Mouse (Mus musculus): ENCODE results near the gene Rassf2. TPM values are rescaled to one million over a fixed set of nuclear protein-coding genes. Genes with fewer than 3 reads are reported as not detected.

Rassf2 gene
- polyA plus RNA-seq, 1 experiment from 2014 or later: 15.2 TPM

GRCm38 (mm10) chr2:132028894-132029605 lies 1.0 kb downstream of the Rassf2 start:
- ATAC-seq (peak; percentile 37), DNase-seq (ENCODE audit: low spot score) (peak; percentile 47)
- Histone ChIP-seq H3K27ac (ENCODE audit: low read length) (peak overlapping the region; percentile 82), H3K9me3 (ENCODE audit: low read length) (no peaks in the 10 kb centered on the region), H3K4me2 (replicated peaks; ENCODE audit: low read depth, low read length) (peak overlapping the region; percentile 90), H3K36me3 (ENCODE audit: insufficient read depth, low read length) (no peaks in the 10 kb centered on the region), H3K4me3 (ENCODE audit: low read depth, low read length) (peak overlapping the region; percentile 58), H3K4me1 (ENCODE audit: insufficient read depth, low read depth, low read length) (peaks cover 22% of the 10 kb centered on the region; the same call in 1 of the 2 replicates), H3K27me3 (replicated peaks; ENCODE audit: insufficient read depth, low read length) (no peaks in the 10 kb centered on the region), H3K9ac (replicated peaks; ENCODE audit: low read depth) (peak overlapping the region; percentile 56)
- TF ChIP-seq EP300 (IDR thresholded peaks at IDR 0.05): no peak
- no peak for TF ChIP-seq CTCF (IDR thresholded peaks at IDR 0.05)
- WGBS: 1% methylated on average over 36 of the region's 36 CpGs

DNA sequence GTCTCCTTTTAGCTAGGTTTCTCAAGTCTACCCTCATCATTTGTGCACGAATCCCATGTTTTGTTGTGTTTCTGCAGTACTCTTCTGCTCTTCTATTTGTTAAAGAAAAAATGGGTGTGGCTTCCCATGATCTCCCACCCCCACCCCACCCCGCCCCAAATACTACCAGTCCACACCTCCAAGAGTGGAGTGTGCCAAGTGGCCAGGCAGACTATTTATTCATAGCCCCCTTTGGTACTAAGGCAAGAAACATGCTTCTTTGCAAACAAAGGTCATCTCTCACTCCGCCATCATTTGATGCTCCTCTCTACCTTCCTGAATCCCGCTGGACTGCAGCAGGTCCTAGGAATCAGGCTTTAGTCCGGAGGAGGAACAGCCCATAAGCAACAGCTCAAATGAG lies 2.0 kb downstream of the Rassf2 start:
- H3K4me1 ChIP-seq (ENCODE audit: insufficient read depth, low read depth, low read length): peaks cover 22% of the 10 kb centered on the region; the same call in 1 of the 2 replicates
- peak overlapping the region; percentile 82; the same call in 1 of the 2 replicates for H3K27ac ChIP-seq (ENCODE audit: low read length)
- no peaks in the 10 kb centered on the region for H3K27me3 ChIP-seq (replicated peaks; ENCODE audit: insufficient read depth, low read length)
- ATAC-seq (no peak), DNase-seq (ENCODE audit: low spot score) (no peak)
- H3K4me2 ChIP-seq (replicated peaks; ENCODE audit: low read depth, low read length): peak overlapping the region; percentile 90
- H3K4me3 ChIP-seq (ENCODE audit: low read depth, low read length): peak overlapping the region; percentile 58
- H3K9me3 ChIP-seq (ENCODE audit: low read length): no peaks in the 10 kb centered on the region
- 38% methylated on average over 5 of the region's 5 CpGs for WGBS
- no peaks in the 10 kb centered on the region for H3K36me3 ChIP-seq (ENCODE audit: insufficient read depth, low read length)
- no peak for TF ChIP-seq CTCF (IDR thresholded peaks at IDR 0.05)
- TF ChIP-seq EP300 (IDR thresholded peaks at IDR 0.05): no peak
- H3K9ac ChIP-seq (replicated peaks; ENCODE audit: low read depth): no peak overlapping the region

DNA sequence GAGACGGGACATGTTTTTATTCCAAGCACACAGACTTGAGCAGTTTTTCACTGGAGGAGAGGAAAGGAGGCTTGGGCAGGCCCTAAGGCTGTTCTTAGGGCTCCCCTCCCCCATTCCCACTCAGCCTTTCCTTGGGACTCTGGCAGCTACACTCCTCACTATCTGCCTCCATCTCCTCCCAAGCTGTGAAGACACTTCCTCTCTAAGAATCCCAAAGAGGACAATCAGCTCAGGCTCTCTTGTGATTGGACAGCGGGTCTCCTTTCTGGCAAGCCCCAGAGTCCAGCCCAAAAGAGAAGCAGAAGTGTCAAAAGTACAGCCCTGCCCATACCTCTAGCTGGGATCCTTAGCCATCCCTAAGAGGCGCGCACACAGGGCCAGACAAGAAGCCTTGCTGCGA lies 2.7 kb downstream of the Rassf2 start:
- Histone ChIP-seq H3K9me3 (ENCODE audit: low read length) (no peaks in the 10 kb centered on the region), H3K4me1 (ENCODE audit: insufficient read depth, low read depth, low read length) (peaks cover 25% of the 10 kb centered on the region; the same call in 1 of the 2 replicates), H3K9ac (replicated peaks; ENCODE audit: low read depth) (no peak overlapping the region), H3K4me3 (ENCODE audit: low read depth, low read length) (no peak overlapping the region), H3K36me3 (ENCODE audit: insufficient read depth, low read length) (no peaks in the 10 kb centered on the region), H3K27ac (ENCODE audit: low read length) (no peak overlapping the region), H3K4me2 (replicated peaks; ENCODE audit: low read depth, low read length) (peak overlapping the region; percentile 90; the same call in 1 of the 2 replicates), H3K27me3 (replicated peaks; ENCODE audit: insufficient read depth, low read length) (no peaks in the 10 kb centered on the region)
- DNase-seq (ENCODE audit: low spot score): peak; percentile 53
- 56% methylated on average over 5 of the region's 5 CpGs for WGBS
- TF ChIP-seq CTCF (IDR thresholded peaks at IDR 0.05) (no peak), EP300 (IDR thresholded peaks at IDR 0.05) (no peak)
- no peak for ATAC-seq

DNA sequence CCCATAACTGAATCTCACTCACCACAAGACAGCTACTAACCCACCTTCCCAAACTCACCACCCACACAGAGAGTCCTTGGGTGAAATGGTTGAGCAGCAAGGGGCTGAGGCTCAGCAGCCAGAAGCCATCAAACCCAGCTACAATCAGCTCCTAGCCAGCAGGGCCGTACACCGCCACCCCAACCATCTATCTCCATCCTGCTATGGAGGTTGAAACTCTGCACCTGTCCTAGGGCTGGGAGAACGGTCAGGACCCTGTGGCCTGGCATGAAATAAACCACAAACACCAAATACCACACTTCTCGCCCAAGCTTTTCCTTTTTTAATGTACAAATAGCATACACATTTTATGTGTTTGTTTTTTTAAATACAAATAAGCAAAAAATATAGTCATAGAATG lies 6.0 kb downstream of the Rassf2 start:
- DNase-seq (ENCODE audit: low spot score) (no peak), ATAC-seq (no peak)
- Histone ChIP-seq H3K4me3 (ENCODE audit: low read depth, low read length) (no peak overlapping the region), H3K9ac (replicated peaks; ENCODE audit: low read depth) (no peak overlapping the region), H3K36me3 (ENCODE audit: insufficient read depth, low read length) (no peaks in the 10 kb centered on the region), H3K27me3 (replicated peaks; ENCODE audit: insufficient read depth, low read length) (no peaks in the 10 kb centered on the region), H3K9me3 (ENCODE audit: low read length) (no peaks in the 10 kb centered on the region), H3K27ac (ENCODE audit: low read length) (no peak overlapping the region), H3K4me2 (replicated peaks; ENCODE audit: low read depth, low read length) (no peak overlapping the region), H3K4me1 (ENCODE audit: insufficient read depth, low read depth, low read length) (peaks cover 22% of the 10 kb centered on the region; the same call in 1 of the 2 replicates)
- TF ChIP-seq CTCF (IDR thresholded peaks at IDR 0.05) (no peak), EP300 (IDR thresholded peaks at IDR 0.05) (no peak)
- WGBS: 81% methylated on average over 4 of the region's 4 CpGs

- Histone ChIP-seq H3K4me2 (replicated peaks; ENCODE audit: low read depth, low read length) (no peak overlapping the region), H3K4me1 (ENCODE audit: insufficient read depth, low read depth, low read length) (peaks cover 13% of the 10 kb centered on the region; the same call in 1 of the 2 replicates), H3K36me3 (ENCODE audit: insufficient read depth, low read length) (no peaks in the 10 kb centered on the region), H3K27ac (ENCODE audit: low read length) (no peak overlapping the region), H3K9me3 (ENCODE audit: low read length) (no peaks in the 10 kb centered on the region), H3K27me3 (replicated peaks; ENCODE audit: insufficient read depth, low read length) (no peaks in the 10 kb centered on the region), H3K4me3 (ENCODE audit: low read depth, low read length) (no peak overlapping the region), H3K9ac (replicated peaks; ENCODE audit: low read depth) (no peak overlapping the region)
- ATAC-seq: no peak
- DNase-seq (ENCODE audit: low spot score): no peak
- no peak for TF ChIP-seq CTCF (IDR thresholded peaks at IDR 0.05)
- peak; percentile 39 for TF ChIP-seq EP300 (IDR thresholded peaks at IDR 0.05)
- WGBS: 61% methylated on average over 8 of the region's 8 CpGs
Measured at GRCm38 (mm10) chr2:132022621-132023020, 7.4 kb downstream of the Rassf2 start.

GRCm38 (mm10) chr2:132021616-132022015 lies 8.4 kb downstream of the Rassf2 start:
- 42% methylated on average over 4 of the region's 4 CpGs for WGBS
- Histone ChIP-seq H3K36me3 (ENCODE audit: insufficient read depth, low read length) (no peaks in the 10 kb centered on the region), H3K4me1 (ENCODE audit: insufficient read depth, low read depth, low read length) (peaks cover 10% of the 10 kb centered on the region; the same call in 1 of the 2 replicates), H3K27ac (ENCODE audit: low read length) (peak overlapping the region; percentile 54; the same call in 1 of the 2 replicates), H3K9ac (replicated peaks; ENCODE audit: low read depth) (no peak overlapping the region), H3K4me2 (replicated peaks; ENCODE audit: low read depth, low read length) (no peak overlapping the region), H3K27me3 (replicated peaks; ENCODE audit: insufficient read depth, low read length) (no peaks in the 10 kb centered on the region), H3K9me3 (ENCODE audit: low read length) (no peaks in the 10 kb centered on the region), H3K4me3 (ENCODE audit: low read depth, low read length) (no peak overlapping the region)
- 0 out of 2 replicates have a peak, but pooled peaks have one; percentile 6 for ATAC-seq
- TF ChIP-seq CTCF (IDR thresholded peaks at IDR 0.05) (no peak), EP300 (IDR thresholded peaks at IDR 0.05) (no peak; the same call in 1 of the 2 replicates)
- no peak for DNase-seq (ENCODE audit: low spot score)
